Mouse (Mus musculus) embryo, embryonic 10 days (tissue): ENCODE results near the gene Arid1b.

ENCODE experiments used
- DNase-seq: peaks from one replicate; pipeline ENCODE4 v3.0.0-alpha.2; 2015; ENCODE audit warnings: low spot score

Arid1b gene

DNA sequence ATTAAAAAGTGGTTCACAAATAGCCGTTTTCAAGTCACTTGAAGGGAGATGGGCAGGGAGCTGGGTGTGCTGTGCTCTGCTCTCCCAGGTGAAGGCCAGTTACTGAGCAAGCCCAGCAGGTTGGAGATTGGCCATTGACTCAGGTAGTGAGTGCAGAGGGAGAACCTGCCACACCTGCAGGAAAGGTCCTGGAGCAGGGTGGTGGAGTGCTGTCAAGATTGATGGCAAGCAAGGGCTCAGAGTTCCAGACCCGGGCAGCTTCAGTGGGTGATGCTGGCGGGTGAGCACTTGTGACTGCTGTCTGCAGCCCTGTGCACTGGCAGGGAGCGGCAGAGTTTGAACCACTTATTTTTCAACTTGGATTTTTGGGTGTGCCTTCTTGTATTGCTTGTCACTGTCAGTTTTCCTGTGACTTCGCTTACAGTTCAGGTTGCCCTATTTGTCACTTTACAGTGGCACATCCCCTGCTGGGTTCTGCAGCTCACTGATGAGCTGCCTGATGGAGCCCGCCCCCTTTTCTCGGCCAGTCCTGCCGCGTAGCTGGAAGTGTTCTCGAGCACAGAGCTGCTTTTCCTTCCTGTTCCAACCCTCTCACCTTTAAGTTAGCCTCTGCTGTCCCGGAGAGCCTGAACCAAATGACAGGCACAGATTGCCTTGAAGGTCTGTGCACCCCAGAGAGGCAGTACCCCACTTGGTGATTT is 27.3 kb downstream of the Arid1b start:
- DNase-seq, result no peak

DNA sequence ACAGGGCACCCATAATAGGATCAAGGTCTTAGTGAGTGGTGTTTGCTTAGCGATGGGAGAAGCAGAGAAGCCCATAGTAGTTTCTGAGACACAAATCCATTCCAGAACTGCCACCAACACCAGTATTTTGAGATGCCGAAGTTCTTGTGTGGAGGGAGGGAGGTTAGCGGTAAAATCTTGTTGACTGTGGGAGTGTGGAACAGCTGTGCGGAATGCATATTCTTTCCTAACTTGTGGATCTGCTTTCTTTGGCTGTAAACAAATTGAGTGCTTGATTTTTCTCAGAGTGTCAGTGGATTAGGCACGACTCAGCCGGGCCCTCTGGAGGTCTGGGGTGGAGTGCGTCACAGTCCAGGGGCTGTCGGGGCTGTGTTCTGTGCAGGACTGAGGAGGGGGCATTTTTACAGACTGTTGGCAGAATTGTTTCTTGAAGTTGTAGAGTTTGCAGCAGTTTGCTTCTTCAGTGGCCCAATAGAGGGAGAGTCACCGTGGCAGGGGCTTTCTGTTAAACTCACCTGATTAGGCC is 27.9 kb downstream of the Arid1b start:
- DNase-seq, result no peak

DNA sequence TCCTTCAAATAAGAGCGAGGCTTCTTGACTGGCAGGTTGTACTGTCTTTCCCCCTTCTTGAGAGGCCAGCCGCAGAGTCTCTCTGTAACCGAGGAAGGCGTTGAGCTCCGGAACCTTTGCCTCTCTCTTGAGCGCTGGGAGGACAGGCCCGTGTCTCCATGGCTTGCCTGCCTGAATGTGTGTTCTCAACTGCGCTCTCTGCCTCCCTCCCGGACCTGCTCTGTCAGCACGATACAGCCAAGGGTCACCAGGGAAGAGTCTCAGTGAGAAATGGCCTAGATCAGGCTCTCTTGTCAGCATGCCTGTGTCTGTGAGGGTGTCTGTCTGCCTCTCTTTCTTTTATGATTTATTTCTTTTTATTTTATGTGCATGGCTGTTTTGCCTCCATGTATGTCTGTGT is 29.6 kb downstream of the Arid1b start:
- DNase-seq, result no peak

GRCm38 (mm10) chr17:5025400-5025799 is 31.3 kb downstream of the Arid1b start:
- no peak for DNase-seq

DNA sequence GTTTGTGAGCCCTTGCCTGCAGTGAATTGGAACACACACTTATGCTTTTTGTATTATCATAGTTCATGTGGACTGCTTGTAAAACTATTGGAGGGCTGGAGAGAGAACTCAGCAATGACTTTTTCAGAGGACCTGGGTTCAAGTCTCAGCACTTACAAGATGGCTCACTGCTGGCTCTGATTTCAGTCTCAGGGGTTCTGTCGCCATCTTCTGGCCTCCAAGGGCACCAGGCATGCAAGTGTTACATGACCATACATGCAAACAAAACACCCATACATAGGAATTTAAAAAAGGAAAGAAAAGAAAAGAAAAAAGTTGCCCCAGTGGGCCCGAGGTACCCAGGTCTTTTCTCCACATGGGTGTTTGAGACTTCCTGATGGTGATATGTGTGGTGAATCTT is 32.4 kb downstream of the Arid1b start:
- no peak for DNase-seq

- no peak for DNase-seq
Observed at GRCm38 (mm10) chr17:5029148-5029547, 35.0 kb downstream of the Arid1b start.

DNA sequence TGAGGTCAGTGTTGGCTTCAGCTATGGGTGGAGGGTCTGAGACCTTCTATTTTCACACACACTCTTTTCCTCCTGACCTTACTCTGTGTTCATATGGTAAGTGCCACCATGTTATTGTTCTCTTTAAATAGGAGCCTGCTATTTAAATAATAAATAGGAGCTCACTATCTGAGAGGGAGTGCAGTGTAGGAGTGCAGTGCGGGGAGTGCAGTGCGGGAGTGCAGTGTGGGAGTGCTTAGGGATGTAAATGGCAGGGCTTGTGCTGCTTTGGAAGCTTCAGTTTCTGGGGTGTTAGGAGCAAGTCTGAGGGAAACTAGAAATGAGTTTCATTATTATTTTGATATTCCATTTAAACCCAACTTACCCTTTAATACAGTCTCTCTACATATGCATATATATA is 36.2 kb downstream of the Arid1b start:
- no peak for DNase-seq

DNA sequence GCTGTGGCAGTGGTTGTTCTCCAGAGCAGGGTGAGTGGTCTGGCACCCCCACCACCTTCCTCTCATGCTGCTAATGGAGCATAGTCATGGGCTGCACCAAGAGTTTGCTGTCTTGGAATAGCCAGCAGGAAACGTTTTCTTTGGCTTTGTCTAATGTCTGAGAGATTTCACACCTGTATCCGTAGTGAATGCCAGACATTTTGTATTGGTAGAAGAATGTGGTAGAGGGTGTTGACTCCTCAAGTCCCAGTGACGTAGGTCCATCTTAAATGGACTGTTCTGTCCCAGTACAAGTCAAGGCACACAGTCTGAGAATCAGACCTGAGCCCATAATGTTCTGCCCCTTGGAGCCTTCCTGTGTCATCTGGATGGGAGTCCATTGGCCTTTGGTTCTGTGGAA is 39.2 kb downstream of the Arid1b start:
- no peak for DNase-seq

DNA sequence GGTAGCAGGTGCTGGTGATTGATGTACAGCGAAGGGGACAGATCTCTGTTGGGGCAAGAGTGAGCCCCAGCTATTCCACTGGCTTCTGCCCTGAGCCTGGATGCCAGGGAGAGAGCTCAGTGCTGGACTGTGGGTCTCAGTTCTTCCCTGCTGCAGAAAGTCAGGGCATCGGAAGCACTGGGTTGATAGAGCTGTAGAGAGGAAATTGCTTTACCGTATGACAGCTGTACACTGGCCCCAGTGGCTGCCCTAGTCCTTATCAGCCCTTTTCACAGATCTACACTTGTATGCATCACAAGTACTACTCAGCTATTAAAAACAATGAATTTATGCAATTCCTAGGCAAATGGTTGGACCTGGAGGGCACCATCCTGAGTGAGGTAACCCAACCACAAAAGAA is 40.1 kb downstream of the Arid1b start:
- no peak for DNase-seq

DNA sequence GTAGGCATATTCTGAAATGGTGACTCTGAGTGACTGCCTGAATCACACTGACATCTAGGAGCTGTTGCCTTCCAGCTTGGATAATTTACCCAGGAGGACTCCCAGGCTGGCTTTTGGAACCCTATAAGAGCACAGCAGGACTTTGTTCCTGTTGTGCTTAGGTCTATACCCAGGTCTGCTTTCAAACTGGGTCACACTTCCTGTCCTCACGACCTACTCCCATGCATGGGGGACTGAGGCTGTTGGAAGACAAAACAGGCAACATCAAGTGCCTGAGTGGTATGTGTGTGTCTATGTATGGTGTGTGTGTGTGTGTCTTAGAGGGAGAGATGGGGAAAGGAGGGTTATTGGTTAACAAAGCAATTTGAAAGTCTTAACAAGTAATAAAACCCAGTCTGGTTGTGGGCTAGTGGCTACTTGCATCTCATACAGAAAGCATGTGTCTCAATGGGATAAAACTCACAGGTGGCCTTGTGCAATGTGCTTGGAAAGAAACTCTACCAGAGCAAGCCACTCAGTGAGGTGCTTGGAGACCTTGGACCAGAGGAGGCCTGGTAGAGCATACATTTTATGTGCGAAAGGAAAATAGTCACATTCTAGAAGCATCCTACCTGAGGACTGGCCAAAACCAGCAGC is 42.2 kb downstream of the Arid1b start:
- no peak for DNase-seq

DNA sequence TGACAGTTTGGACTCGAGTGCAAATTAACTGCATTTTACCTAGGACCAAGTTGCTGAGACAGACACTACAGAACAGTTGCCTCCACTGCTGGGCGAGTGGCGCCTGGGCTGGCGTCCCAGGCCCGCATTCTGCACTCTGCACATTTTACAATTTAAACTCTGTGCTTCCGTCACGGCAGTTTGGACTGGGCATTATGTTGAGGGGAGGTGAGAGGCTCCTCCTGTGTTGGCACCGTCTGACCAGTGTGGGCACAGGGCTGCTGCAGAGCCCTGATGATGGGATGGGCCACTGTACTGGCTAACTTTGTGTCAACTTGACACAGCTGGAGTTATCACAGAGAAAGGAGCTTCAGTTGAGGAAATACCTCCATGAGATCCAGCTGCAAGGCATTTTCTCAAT is 43.1 kb downstream of the Arid1b start:
- DNase-seq, result no peak

GRCm38 (mm10) chr17:5039826-5040225 is 45.7 kb downstream of the Arid1b start:
- no peak for DNase-seq

GRCm38 (mm10) chr17:5043871-5044270 is 49.7 kb downstream of the Arid1b start:
- DNase-seq, result no peak

DNA sequence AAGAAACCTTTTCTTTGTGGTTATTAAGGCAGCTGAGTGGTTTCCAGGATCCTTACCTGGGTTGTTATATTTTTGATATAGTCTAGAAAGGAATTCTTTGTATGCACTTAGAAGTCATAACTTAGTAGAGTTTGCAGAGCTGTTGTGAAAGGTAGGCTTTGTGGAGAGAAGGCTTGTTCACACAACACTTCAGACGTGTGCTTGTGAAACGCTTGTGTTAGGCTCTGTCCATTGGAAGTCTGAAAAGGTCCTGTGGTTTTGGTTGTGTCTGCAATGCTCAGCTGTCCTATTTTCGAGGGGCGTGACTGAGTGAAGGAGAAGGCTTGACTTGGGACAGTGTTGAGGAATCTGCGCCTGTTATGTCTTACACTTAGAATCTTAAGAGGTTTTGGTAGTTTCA is 51.5 kb downstream of the Arid1b start:
- no peak for DNase-seq

DNA sequence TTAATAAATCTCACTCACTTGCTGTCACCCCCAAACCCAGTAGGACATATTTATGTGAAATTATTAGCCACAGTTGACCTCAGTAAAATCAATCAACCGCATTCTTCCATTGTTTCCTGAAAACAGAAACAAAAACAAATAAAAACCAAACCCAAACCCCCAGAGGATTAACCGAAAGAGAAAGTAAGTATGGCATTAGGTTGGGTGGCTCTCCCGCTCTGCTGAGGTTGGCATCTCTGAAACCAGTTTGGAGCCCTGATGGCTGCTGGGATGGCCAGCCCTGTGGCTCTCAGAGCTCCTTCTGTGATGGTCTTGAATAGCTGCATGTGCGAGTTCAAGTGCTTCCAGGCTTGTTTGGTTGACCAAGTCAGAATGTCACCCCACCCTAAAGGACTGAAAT is 53.2 kb downstream of the Arid1b start:
- no peak for DNase-seq

DNA sequence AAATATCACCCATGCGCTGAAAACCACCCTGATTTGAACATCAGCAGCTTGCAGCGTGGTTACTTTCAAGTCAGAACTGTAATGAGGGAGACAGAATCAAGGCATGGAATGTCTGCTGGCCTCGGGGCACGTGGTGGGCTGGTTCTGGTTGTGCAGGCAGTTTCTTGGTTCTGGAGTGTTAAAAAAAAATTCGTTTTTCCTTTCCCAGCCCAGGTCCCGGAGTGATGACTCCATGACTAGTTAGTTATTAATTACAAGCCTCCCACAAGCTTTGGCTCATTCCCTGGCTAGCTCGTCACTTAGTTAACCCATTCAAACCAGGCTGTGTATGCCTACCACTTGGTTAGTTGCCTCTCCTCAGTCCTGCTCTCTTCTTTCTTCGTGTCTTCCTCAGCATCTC is 56.1 kb downstream of the Arid1b start:
- no peak for DNase-seq

DNA sequence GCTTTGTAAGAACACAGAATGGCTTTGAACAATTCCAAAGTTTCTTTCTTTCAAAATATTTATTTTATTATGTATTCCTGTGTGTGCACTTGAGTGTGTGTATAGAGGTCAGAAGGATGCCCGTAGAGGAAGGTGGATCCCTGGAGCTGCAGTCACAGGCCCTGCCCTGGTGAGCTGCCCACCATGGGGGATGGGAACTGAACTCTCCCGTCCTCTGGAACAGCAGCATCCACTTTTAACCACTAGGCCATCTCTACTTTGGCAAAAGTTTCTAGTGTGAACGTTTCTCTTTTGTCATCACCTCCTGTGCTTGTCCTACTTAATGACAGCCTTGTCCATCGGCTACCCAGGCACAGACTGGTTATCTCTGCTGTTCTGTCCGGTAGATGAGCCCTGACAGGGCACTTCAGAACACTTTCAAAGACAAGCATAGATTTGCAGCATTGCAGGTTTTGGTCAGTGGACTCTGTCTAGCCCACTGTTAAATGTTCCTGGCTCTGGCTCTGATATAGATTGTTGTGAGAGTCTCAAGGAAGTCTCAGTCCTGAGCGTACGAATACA is 56.9 kb downstream of the Arid1b start:
- no peak for DNase-seq

DNA sequence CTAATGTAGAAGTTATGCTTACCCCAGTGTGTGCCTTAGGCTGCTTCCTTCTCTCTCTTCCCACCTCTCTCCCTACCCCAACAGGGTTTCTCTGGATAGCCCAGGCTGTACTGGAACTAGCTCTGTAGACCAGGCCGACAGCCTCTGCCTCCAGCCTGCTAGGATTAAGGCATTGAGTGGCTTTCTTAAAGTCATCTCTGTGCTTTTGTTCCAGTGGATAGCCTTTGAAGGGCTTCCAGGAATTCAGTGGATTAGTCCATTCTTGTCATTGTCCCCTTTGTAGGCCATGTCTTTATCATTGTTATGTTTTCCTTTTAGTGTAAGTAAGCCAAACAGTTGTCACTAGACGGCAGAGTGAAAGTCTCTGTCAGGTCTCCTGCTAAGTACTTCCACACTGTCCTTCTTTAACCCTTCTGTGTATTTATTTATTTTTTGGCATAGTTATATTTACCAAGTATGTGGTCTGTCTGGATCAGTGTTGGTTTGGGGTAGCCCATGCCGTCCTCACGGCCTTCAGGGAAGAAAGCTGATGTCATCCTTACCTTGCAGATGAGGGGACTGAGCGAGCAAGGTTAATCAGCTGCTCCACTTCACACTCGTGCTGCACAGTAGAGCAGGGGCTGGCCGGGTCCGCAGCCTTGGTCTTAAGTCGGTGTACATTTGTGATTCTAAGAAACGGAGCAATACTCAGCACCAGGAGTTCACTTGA is 58.1 kb downstream of the Arid1b start:
- DNase-seq, result no peak

- DNase-seq, result no peak
Observed at GRCm38 (mm10) chr17:5052800-5053179, 58.7 kb downstream of the Arid1b start.

GRCm38 (mm10) chr17:5053201-5053600 is 59.1 kb downstream of the Arid1b start:
- no peak for DNase-seq

DNA sequence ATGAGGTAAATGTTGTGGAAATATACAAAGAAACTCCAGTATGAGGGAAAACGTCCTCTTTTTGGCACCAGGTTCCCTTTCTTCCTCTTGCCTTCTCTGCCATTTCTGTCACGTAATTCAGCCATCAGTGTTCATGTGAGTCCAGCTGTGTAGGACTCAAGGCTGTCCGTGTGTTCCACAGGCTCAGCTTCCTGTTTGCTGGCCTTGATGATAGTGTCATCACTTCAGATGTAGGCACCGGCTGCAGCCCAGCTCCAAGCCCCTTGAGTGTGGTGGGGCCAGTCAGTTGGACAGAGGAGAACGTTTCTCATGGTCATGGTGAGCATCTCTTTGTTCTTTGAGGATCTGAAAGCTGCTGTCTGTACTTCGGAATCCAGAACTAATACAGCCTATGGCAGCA is 61.3 kb downstream of the Arid1b start:
- DNase-seq, result no peak

- DNase-seq, result no peak
Observed at GRCm38 (mm10) chr17:5056654-5057053, 62.5 kb downstream of the Arid1b start.

DNA sequence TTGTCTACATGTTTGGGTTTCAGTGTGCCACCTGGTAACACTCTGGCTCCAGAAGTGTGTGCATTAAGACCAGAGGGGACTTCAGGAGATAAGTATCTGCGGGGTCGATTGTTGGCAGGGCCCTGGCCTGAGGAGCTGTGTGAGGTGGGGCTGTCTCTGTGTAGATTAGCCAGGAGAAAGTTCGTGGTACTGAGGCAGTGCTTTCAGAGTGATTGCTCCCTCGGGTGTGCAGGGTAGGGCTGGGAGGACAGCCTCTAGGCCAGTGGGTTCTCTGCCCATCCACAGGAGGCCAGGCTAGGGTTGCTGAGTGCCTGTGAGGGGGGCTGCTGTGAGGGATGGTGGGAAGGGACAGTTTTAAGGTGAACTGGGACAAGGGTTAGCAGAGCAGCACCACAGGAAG is 63.2 kb downstream of the Arid1b start:
- DNase-seq, result no peak
